Mouse (Mus musculus): ENCODE data around the gene Tex50. TPM values are rescaled to one million over a fixed set of nuclear protein-coding genes. Genes with fewer than 3 reads are reported as not detected.

The Tex50 gene
- polyA plus RNA-seq, 1 experiment from 2014 or later: 0.23 TPM

DNA sequence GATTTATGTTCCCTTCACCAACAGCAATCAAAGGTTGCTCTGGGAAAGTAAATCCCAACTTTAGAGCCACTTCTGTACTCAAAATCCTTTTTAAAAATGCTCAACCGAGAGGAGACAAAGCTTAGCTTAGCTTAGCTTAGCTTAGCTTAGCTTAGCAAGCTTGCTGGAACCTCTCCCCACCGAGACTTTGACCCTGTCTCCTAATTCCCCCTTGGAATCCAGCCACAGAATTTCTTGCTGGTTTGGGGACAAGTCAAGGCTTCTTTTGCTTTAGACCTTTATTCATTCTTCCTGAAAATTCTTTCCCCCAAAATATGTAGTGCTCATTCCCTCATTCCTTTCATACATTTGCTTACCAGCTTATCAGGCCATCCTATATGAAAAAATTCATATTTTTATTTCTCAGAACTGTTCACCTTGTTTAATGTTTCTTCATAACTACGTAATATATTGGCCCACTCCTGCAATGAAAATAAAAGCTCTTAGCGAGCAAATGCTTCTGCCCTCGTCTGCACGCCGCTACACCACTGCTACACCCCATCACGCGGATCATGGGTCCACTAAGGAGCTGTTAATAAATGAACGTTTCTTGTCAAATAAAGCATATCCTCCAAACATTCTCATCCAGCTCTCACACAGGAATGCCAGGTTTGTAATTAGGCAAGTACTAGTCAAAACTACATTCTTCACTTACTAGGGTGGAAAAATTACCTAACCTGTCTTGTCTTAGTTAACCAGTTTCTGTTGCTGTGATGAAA lies 36.3 kb downstream of the Tex50 start:
- 90% methylated on average over 10 of the region's 10 CpGs for WGBS
- no peaks in the 10 kb centered on the region for H3K27me3 ChIP-seq
- H3K9me3 ChIP-seq (replicated peaks): no peaks in the 10 kb centered on the region
- no peak for ATAC-seq (ENCODE audit: insufficient number of reproducible peaks, low FRiP score, low TSS enrichment, low read depth)
- H3K4me2 ChIP-seq (replicated peaks): no peak overlapping the region
- H3K27ac ChIP-seq (replicated peaks): no peak overlapping the region
- peaks cover 5% of the 10 kb centered on the region; the same call in 1 of the 2 replicates for H3K36me3 ChIP-seq
- H3K9ac ChIP-seq: no peak overlapping the region
- H3K4me1 ChIP-seq: no peaks in the 10 kb centered on the region
- H3K4me3 ChIP-seq (replicated peaks): no peak overlapping the region

DNA sequence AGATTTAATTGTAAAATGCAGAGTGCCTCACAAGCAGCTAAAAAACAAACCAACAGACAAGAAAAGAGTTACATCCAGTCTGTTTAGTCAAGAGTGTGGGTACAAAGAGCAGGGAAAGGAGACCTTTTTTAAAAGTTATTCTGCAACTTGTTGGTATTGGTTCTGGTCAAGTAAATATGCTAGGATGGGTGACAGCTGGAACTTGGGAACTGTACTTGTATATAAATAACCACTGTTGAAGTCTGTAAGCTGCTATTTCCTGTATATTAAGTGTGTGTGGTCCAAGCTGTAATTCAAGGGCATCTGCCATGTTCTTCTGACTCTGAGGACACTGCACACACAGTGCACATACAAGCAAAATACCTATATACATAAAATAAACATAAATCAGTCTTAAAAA lies 44.5 kb downstream of the Tex50 start:
- no peak for ATAC-seq (ENCODE audit: insufficient number of reproducible peaks, low FRiP score, low TSS enrichment, low read depth)
- Histone ChIP-seq H3K4me3 (replicated peaks) (no peak overlapping the region), H3K27me3 (no peaks in the 10 kb centered on the region)

GRCm38 (mm10) chr1:161109216-161109615 lies 49.9 kb downstream of the Tex50 start:
- Histone ChIP-seq H3K27ac (replicated peaks) (no peak overlapping the region), H3K4me1 (no peaks in the 10 kb centered on the region), H3K9me3 (replicated peaks) (no peaks in the 10 kb centered on the region), H3K4me2 (replicated peaks) (no peak overlapping the region), H3K27me3 (no peaks in the 10 kb centered on the region), H3K4me3 (replicated peaks) (no peak overlapping the region), H3K36me3 (peaks cover 20% of the 10 kb centered on the region), H3K9ac (no peak overlapping the region)
- 90% methylated on average over 8 of the region's 8 CpGs for WGBS
- no peak for ATAC-seq (ENCODE audit: insufficient number of reproducible peaks, low FRiP score, low TSS enrichment, low read depth)

More for the DNA sequence above, 44.5 kb downstream of the Tex50 start:
- Histone ChIP-seq H3K36me3 (0 out of 2 replicates have a peak, but pooled peaks cover under 1% of the 10 kb centered on the region), H3K27ac (replicated peaks) (no peak overlapping the region), H3K9ac (no peak overlapping the region), H3K4me2 (replicated peaks) (no peak overlapping the region), H3K9me3 (replicated peaks) (no peaks in the 10 kb centered on the region), H3K4me1 (no peaks in the 10 kb centered on the region)

Other genes with a start within 250 kb of the Tex50 start
- gene Serpinc1, start 180.7 kb downstream of the Tex50 start, polyA plus RNA-seq (2015; fragmentation: Nextera tagmentation; extraction: Ambion mirVana): 2.5 and 2.7 TPM in 2 replicates
- gene Zbtb37, start 124.5 kb downstream of the Tex50 start, polyA plus RNA-seq (2015; fragmentation: Nextera tagmentation; extraction: Ambion mirVana): 7.8 and 8.1 TPM in 2 replicates
- 24.5 and 29.5 TPM in 2 replicates for gene Dars2, start 88.7 kb downstream of the Tex50 start, polyA plus RNA-seq (2015; fragmentation: Nextera tagmentation; extraction: Ambion mirVana)
- 25.9 and 28.9 TPM in 2 replicates for gene Cenpl, start 88.6 kb downstream of the Tex50 start, polyA plus RNA-seq (2015; fragmentation: Nextera tagmentation; extraction: Ambion mirVana)
- 17.2 and 18.8 TPM in 2 replicates for gene Klhl20, start 27.8 kb downstream of the Tex50 start, polyA plus RNA-seq (2015; fragmentation: Nextera tagmentation; extraction: Ambion mirVana)
- gene Ankrd45, start 16.6 kb downstream of the Tex50 start, polyA plus RNA-seq (2015; fragmentation: Nextera tagmentation; extraction: Ambion mirVana): 2.1 and 3.8 TPM in 2 replicates
- gene Prdx6, start 91.9 kb upstream of the Tex50 start, polyA plus RNA-seq (2015; fragmentation: Nextera tagmentation; extraction: Ambion mirVana): 342 and 372 TPM in 2 replicates
- gene Tnfsf4, start 236.1 kb upstream of the Tex50 start, polyA plus RNA-seq (2015; fragmentation: Nextera tagmentation; extraction: Ambion mirVana): 0.12 TPM in 1 of 2 replicates, not detected in the other